Mouse (Mus musculus): ENCODE results near the gene Usp46. TPM values are rescaled to one million over a fixed set of nuclear protein-coding genes. Genes with fewer than 3 reads are reported as not detected.
"Not testable (repeated sequence)": the region's sequence is repeated elsewhere in the genome, so short reads cannot be mapped to it uniquely, and the experiment has no call there.

Gene Usp46
- polyA plus RNA-seq, 1 experiment from 2014 or later: 30.3 TPM

GRCm38 (mm10) chr5:73971701-73972100 lies 96.5 kb downstream of the Usp46 start:
- H3K4me1 ChIP-seq: peaks cover 17% of the 10 kb centered on the region
- ATAC-seq (ENCODE audit: insufficient number of reproducible peaks, low FRiP score, low TSS enrichment, low read depth): no peak
- 48% methylated on average over 5 of the region's 5 CpGs for WGBS
- H3K9me3 ChIP-seq (replicated peaks): no peaks in the 10 kb centered on the region
- H3K9ac ChIP-seq: no peak overlapping the region
- H3K27me3 ChIP-seq: no peaks in the 10 kb centered on the region
- H3K4me3 ChIP-seq (replicated peaks): no peak overlapping the region
- no peaks in the 10 kb centered on the region for H3K36me3 ChIP-seq
- H3K4me2 ChIP-seq (replicated peaks): no peak overlapping the region
- no peak overlapping the region for H3K27ac ChIP-seq (replicated peaks)

GRCm38 (mm10) chr5:73970024-73970628 lies 98.1 kb downstream of the Usp46 start:
- no peak overlapping the region for H3K4me2 ChIP-seq (replicated peaks)
- H3K4me1 ChIP-seq: peaks cover 17% of the 10 kb centered on the region
- no peaks in the 10 kb centered on the region for H3K9me3 ChIP-seq (replicated peaks)
- 26% methylated on average over 7 of the region's 7 CpGs for WGBS
- no peaks in the 10 kb centered on the region for H3K36me3 ChIP-seq
- H3K27me3 ChIP-seq: no peaks in the 10 kb centered on the region
- no peak overlapping the region; the same call in 1 of the 2 replicates for H3K27ac ChIP-seq (replicated peaks)
- no peak overlapping the region for H3K4me3 ChIP-seq (replicated peaks)
- no peak for ATAC-seq (ENCODE audit: insufficient number of reproducible peaks, low FRiP score, low TSS enrichment, low read depth)
- H3K9ac ChIP-seq: no peak overlapping the region

- no peak for ATAC-seq (ENCODE audit: insufficient number of reproducible peaks, low FRiP score, low TSS enrichment, low read depth)
- Histone ChIP-seq H3K9ac (no peak overlapping the region), H3K36me3 (no peaks in the 10 kb centered on the region), H3K27me3 (no peaks in the 10 kb centered on the region), H3K27ac (replicated peaks) (no peak overlapping the region), H3K4me1 (peaks cover 17% of the 10 kb centered on the region), H3K4me3 (replicated peaks) (no peak overlapping the region), H3K4me2 (replicated peaks) (no peak overlapping the region), H3K9me3 (replicated peaks) (no peaks in the 10 kb centered on the region)
- WGBS: 91% methylated on average over 8 of the region's 8 CpGs
These were observed 98.9 kb downstream of the Usp46 start for GRCm38 (mm10) chr5:73969338-73969737.

GRCm38 (mm10) chr5:73959779-73960178 lies 108.5 kb downstream of the Usp46 start:
- Histone ChIP-seq H3K9ac (no peak overlapping the region), H3K4me2 (replicated peaks) (no peak overlapping the region), H3K27me3 (no peaks in the 10 kb centered on the region), H3K27ac (replicated peaks) (no peak overlapping the region), H3K9me3 (replicated peaks) (no peaks in the 10 kb centered on the region), H3K36me3 (no peaks in the 10 kb centered on the region), H3K4me3 (replicated peaks) (no peak overlapping the region), H3K4me1 (no peaks in the 10 kb centered on the region)
- 32% methylated on average over 7 of the region's 7 CpGs for WGBS
- no peak for ATAC-seq (ENCODE audit: insufficient number of reproducible peaks, low FRiP score, low TSS enrichment, low read depth)

DNA sequence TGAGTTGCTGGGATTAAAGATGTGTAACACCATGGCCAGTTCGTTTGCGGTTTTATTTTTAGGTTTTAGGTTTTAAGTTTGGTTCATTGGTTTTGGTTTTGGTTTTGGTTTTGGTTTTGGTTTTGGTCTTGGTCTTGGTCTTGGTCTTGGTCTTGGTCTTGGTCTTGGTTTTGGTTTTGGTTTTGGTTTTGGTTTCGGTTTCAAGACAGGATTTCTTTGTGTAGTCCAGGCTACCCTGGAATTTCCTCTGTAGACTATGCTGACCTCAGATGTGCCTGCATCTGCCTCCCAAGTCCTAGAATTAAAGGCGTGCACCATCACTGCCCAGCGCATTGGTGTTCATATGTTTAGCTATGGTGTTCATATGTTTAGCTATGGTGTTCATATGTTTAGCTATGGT lies 109.6 kb downstream of the Usp46 start:
- not testable (repeated sequence) for H3K27ac ChIP-seq (replicated peaks); H3K36me3 ChIP-seq; ATAC-seq (ENCODE audit: insufficient number of reproducible peaks, low FRiP score, low TSS enrichment, low read depth); H3K27me3 ChIP-seq; H3K9me3 ChIP-seq (replicated peaks); H3K9ac ChIP-seq; H3K4me3 ChIP-seq (replicated peaks); H3K4me2 ChIP-seq (replicated peaks); H3K4me1 ChIP-seq
- whole genome bisulfite sequencing: 93% methylated on average over 5 of the region's 5 CpGs

DNA sequence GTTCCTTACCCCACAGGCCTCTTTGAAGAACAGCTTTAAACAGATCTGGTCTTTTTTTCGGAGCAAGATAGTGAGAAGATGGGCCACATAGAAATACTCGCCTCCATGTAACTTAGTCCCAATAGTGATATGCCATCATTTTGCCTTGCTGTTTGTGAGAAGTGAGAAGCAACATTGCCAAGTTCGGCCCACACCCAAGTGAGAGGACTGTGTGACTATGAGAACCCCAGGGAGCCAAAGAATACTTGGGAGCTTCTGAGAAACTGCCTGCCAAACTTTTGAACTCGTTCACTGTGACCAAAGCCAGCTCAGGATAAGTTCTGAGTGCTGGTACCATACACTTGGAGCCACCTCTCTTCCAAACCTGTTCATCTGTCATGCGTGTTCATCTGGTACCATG lies 110.1 kb downstream of the Usp46 start:
- Histone ChIP-seq H3K9me3 (replicated peaks) (no peaks in the 10 kb centered on the region), H3K4me1 (no peaks in the 10 kb centered on the region), H3K27me3 (no peaks in the 10 kb centered on the region), H3K9ac (no peak overlapping the region), H3K36me3 (no peaks in the 10 kb centered on the region), H3K27ac (replicated peaks) (no peak overlapping the region), H3K4me2 (replicated peaks) (no peak overlapping the region), H3K4me3 (replicated peaks) (no peak overlapping the region)
- WGBS: 90% methylated on average over 5 of the region's 5 CpGs
- ATAC-seq (ENCODE audit: insufficient number of reproducible peaks, low FRiP score, low TSS enrichment, low read depth): no peak

DNA sequence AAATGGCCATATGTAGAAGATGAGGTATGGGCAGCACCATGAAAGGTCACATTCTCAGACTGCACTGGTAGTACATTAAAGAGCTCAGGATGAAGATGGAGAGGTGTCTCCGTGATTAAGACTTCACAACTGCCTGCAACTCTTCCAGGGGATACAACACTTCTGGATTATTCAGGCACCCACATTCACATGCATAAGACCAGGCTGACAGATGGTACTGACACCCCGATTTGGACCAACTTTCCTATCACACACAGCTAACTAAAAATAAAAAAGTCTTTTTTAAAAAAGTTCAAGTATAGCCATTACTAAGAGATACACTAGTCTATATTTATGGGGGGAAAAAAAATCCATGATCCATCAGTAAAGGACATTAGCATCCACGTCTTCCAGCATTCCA lies 112.5 kb downstream of the Usp46 start:
- Histone ChIP-seq H3K4me2 (replicated peaks) (no peak overlapping the region), H3K9ac (no peak overlapping the region), H3K27me3 (no peaks in the 10 kb centered on the region), H3K9me3 (replicated peaks) (no peaks in the 10 kb centered on the region), H3K27ac (replicated peaks) (no peak overlapping the region), H3K4me1 (no peaks in the 10 kb centered on the region), H3K4me3 (replicated peaks) (no peak overlapping the region), H3K36me3 (no peaks in the 10 kb centered on the region)
- WGBS: 82% methylated on average over 3 of the region's 3 CpGs
- ATAC-seq (ENCODE audit: insufficient number of reproducible peaks, low FRiP score, low TSS enrichment, low read depth): no peak

GRCm38 (mm10) chr5:73955005-73955404 lies 113.2 kb downstream of the Usp46 start:
- H3K4me3 ChIP-seq (replicated peaks): no peak overlapping the region
- H3K27ac ChIP-seq (replicated peaks): no peak overlapping the region
- H3K36me3 ChIP-seq: no peaks in the 10 kb centered on the region
- H3K9ac ChIP-seq: no peak overlapping the region
- no peaks in the 10 kb centered on the region for H3K4me1 ChIP-seq
- no peak overlapping the region for H3K4me2 ChIP-seq (replicated peaks)
- 86% methylated on average over 4 of the region's 4 CpGs for WGBS
- no peaks in the 10 kb centered on the region for H3K27me3 ChIP-seq
- no peaks in the 10 kb centered on the region for H3K9me3 ChIP-seq (replicated peaks)
- no peak for ATAC-seq (ENCODE audit: insufficient number of reproducible peaks, low FRiP score, low TSS enrichment, low read depth)

- H3K9me3 ChIP-seq (replicated peaks): no peaks in the 10 kb centered on the region
- no peak overlapping the region for H3K4me3 ChIP-seq (replicated peaks)
- H3K9ac ChIP-seq: no peak overlapping the region
- ATAC-seq (ENCODE audit: insufficient number of reproducible peaks, low FRiP score, low TSS enrichment, low read depth): no peak
- no peak overlapping the region for H3K4me2 ChIP-seq (replicated peaks)
- no peaks in the 10 kb centered on the region for H3K4me1 ChIP-seq
- no peaks in the 10 kb centered on the region for H3K27me3 ChIP-seq
- WGBS: 74% methylated on average over 3 of the region's 3 CpGs
- H3K27ac ChIP-seq (replicated peaks): no peak overlapping the region
- H3K36me3 ChIP-seq: no peaks in the 10 kb centered on the region
These were observed 115.1 kb downstream of the Usp46 start for GRCm38 (mm10) chr5:73953066-73953614.

GRCm38 (mm10) chr5:73951649-73952000 lies 116.6 kb downstream of the Usp46 start:
- no peak overlapping the region for H3K27ac ChIP-seq (replicated peaks)
- no peak for ATAC-seq (ENCODE audit: insufficient number of reproducible peaks, low FRiP score, low TSS enrichment, low read depth)
- no peaks in the 10 kb centered on the region for H3K27me3 ChIP-seq
- H3K9ac ChIP-seq: no peak overlapping the region
- no peaks in the 10 kb centered on the region for H3K4me1 ChIP-seq
- H3K36me3 ChIP-seq: no peaks in the 10 kb centered on the region
- H3K4me3 ChIP-seq (replicated peaks): no peak overlapping the region
- no peaks in the 10 kb centered on the region for H3K9me3 ChIP-seq (replicated peaks)
- WGBS: 63% methylated on average over 1 of the region's 1 CpGs
- H3K4me2 ChIP-seq (replicated peaks): no peak overlapping the region

DNA sequence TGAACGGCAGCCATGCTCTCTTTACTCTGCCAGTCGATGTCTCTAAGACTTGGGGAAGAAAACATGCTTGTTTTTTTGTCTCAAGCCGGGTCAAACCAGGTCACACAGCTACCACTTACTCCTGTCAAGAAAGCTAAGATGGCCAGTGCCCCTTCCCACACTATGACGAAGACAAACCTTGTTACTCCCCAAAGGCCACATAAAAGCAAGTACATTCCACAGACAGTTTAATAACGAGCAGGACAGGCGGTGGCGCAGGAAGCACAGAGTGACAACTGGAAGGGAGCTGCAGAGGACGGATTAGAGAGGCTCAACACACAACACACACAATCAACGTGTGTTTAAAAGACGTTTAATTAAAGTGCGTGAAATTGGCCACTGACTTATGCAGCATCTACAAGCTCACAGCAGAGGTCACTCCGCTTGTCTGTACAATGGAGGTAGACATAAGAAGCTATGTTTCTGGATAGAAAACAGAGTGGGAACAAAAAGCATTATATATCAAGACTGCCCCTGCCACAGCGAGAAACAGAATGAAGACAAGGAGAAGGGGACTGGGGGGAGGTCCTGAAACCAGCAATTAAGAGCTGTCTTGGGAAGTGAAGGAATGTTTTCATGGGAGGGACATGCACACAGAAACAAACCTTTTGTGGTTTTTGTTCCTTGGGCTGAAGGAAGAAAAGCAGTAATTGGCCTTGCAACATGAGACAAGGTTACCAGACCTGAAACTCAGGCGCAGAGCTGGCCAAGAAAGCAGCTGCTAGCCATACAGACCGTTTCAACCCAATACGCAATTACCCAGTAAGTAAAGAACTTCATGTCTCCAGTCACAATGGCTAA lies 117.2 kb downstream of the Usp46 start:
- Histone ChIP-seq H3K4me2 (replicated peaks) (no peak overlapping the region), H3K36me3 (no peaks in the 10 kb centered on the region), H3K4me3 (replicated peaks) (no peak overlapping the region), H3K4me1 (no peaks in the 10 kb centered on the region), H3K27ac (replicated peaks) (no peak overlapping the region), H3K27me3 (no peaks in the 10 kb centered on the region), H3K9ac (no peak overlapping the region), H3K9me3 (replicated peaks) (no peaks in the 10 kb centered on the region)
- ATAC-seq (ENCODE audit: insufficient number of reproducible peaks, low FRiP score, low TSS enrichment, low read depth): peak; percentile 43; the same call in 1 of the 2 replicates
- WGBS: 32% methylated on average over 16 of the region's 16 CpGs

Measured in embryonic facial prominence, embryonic 15.5 days (tissue).